Mouse (Mus musculus): ENCODE measurements at regions not wholly inside any gene's neighbourhood (a gene's known extent, or its start where the extent isn't known, plus 50 kb on each side); places are given as distances from the start of the nearest gene placed in this dataset.

DNA sequence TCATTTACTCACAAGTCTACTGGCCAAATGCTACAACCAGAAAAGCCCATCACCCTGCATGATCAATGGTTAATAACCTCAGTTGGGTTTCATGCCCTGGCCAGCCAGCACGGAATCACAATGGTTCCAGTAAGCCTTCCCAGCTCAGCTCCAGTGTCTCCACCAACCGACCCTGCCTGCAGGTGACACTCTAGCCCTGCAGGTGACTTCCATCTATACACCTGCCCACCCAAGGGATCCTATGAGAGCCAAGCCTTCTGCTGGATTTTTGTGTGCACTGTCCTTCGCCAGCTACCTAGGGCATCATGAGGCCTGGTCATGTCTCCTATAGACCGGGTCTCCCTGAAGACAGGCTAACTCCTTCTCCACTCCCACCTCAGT lies 135.3 kb downstream of the Vegfa start:
- intact Hi-C loops (cut with DNase I) = no loop called here
- DNase-seq (ENCODE audit: low spot score in 2 of 2) = no peak

GRCm38 (mm10) chr17:45896142-45896921 lies 135.8 kb downstream of the Vegfa start:
- intact Hi-C loops (cut with DNase I) = no loop called here
- DNase-seq (ENCODE audit: low spot score in 2 of 2) = no peak

DNA sequence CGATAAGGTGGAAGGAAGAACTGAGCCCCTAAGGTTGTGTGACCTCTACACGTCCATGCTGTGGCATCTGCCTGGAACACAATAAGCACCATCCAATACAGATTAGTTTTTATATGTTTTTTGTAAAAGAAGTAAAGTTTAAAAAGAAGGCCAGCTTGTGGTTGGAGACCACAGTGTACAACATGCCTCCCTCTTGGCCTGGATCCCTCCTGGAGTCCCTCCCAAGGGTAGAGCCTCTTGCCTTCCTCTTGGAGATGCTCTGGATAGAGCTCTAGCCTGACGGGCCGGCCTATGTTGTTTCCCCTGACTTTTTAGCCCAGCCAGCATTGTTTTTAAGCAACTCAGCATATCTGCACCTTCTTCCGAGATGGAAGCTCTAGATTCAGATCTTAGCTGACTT lies 138.0 kb downstream of the Vegfa start:
- DNase-seq (ENCODE audit: low spot score in 2 of 2) = no peak
- intact Hi-C loops (cut with DNase I) = no loop called here

DNA sequence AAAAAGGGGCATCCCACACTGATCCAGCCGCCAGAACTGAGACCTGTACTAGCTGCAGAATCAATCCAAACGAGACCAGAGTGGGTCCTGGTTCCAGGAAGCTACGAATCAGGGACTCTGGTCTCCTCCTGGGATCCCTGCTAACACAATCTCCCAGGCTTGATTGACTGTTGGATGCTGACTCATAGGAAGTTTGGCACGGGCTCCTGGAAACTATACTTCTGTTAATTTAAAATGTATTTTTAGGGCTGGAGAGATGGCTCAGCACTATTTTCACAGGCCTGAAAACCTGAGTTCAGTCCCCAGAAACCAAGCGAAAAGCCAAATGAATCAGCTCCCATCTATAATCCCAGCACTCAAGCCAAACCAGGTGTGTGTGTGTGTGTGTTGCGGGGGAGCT lies 138.5 kb downstream of the Vegfa start:
- DNase-seq (ENCODE audit: low spot score in 2 of 2) = peak; percentile 62 to 74
- intact Hi-C loops (cut with DNase I) = no loop called here

GRCm38 (mm10) chr17:45893094-45893493 lies 139.1 kb downstream of the Vegfa start:
- intact Hi-C loops (cut with DNase I) = no loop called here
- DNase-seq (ENCODE audit: low spot score in 2 of 2) = no peak

- intact Hi-C loops (cut with DNase I) = no loop called here
- no peak for DNase-seq (ENCODE audit: low spot score in 2 of 2)
Measured at GRCm38 (mm10) chr17:45889451-45889850, 142.7 kb downstream of the Vegfa start.

GRCm38 (mm10) chr17:45889051-45889450 lies 143.1 kb downstream of the Vegfa start:
- DNase-seq (ENCODE audit: low spot score in 2 of 2) = no peak
- intact Hi-C loops (cut with DNase I) = no loop called here

- no peak for DNase-seq (ENCODE audit: low spot score in 2 of 2)
- intact Hi-C loops (cut with DNase I) = no loop called here
Measured at GRCm38 (mm10) chr17:45886420-45887049, 145.6 kb downstream of the Vegfa start.

- intact Hi-C loops (cut with DNase I) = no loop called here
- DNase-seq (ENCODE audit: low spot score in 2 of 2) = no peak
Measured at GRCm38 (mm10) chr17:45885461-45886336, 146.5 kb downstream of the Vegfa start.

GRCm38 (mm10) chr17:45884021-45884722 lies 148.0 kb downstream of the Vegfa start:
- DNase-seq (ENCODE audit: low spot score in 2 of 2) = no peak
- intact Hi-C loops (cut with DNase I) = no loop called here

GRCm38 (mm10) chr17:45882682-45883081 lies 149.0 kb upstream of the 1600014C23Rik start:
- intact Hi-C loops (cut with DNase I) = no loop called here
- DNase-seq (ENCODE audit: low spot score in 2 of 2) = no peak

DNA sequence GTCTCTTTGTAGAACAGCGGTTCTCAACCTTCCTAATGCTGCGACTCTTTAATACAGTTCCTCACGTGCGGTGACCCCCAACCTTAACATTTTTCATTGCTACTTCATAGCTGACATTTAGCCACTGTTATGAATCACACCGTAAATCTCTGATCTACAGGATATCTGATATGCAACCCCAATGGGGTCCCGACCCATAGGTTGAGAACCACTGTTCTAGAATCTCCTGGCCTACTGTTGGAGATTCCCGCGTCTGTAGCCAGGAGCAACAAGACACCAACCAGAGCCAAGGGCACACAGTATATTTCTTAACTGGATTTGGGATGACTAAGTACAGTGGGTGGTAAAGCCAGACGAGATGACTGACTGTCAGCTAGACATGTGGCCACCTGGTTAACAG lies 147.6 kb upstream of the 1600014C23Rik start:
- intact Hi-C loops (cut with DNase I) = no loop called here

GRCm38 (mm10) chr17:45880761-45881160 lies 147.1 kb upstream of the 1600014C23Rik start:
- DNase-seq (ENCODE audit: low spot score in 2 of 2) = no peak
- intact Hi-C loops (cut with DNase I) = no loop called here

More for the DNA sequence above, 147.6 kb upstream of the 1600014C23Rik start:
- no peak for DNase-seq (ENCODE audit: low spot score in 2 of 2)

DNA sequence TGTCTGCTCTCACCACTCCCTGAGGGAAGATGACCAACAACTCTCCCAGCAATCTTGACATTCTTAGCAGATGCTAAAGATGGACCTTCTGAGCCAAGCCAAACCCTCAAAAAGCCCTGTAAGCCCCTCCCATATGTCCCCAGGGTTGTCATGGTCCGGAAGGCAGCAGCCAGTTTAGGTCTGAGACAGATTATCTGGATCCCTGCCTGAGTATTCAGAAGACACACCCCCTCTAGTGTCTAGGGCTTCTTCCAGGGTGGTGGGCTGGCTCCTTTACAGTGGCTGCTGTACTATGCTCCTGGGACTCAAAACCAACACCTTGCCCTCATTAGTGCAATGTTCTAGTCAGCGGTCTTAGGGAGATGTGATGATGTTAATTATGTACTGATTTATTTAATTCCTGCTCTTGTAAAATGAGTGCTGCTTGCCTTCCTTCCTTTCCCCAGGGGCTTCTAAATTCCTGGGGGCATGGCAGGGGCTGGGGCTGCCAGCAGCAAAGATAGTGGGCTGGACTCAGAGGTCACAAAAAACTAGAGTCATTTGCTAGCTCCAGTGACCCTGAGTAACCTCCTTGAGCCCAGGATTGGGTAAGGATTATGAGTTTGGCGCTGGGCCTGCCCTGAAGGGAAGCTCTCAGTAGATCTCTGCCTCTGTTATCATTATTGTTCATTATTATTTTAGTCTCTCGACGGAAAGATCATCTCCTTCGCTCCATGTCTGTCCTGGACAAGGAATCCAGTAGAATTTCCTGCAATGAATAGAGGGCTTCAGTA lies 146.0 kb upstream of the 1600014C23Rik start:
- intact Hi-C loops (cut with DNase I) = no loop called here

DNA sequence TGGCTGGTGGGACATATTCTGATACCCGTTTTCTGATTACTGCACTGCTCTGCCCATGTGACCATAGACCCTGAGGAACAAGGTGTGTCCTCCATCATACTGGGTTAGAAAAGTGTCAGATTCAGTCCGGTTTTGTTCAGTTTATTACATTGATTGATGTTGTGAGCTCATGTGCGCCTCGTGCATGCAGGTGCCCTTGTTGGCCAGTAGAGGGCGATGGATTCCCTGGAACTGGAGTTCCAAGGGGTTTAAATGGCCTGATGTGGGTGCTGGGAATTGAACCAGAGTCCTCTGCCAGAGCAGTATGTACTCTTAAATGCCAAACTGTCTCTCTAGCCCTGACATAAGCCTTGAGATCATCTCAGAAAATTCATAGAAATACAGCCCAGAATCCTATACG lies 144.8 kb upstream of the 1600014C23Rik start:
- intact Hi-C loops (cut with DNase I) = no loop called here
- no peak for DNase-seq (ENCODE audit: low spot score in 2 of 2)

More for the DNA sequence above, 146.0 kb upstream of the 1600014C23Rik start:
- no peak for DNase-seq (ENCODE audit: low spot score in 2 of 2)

DNA sequence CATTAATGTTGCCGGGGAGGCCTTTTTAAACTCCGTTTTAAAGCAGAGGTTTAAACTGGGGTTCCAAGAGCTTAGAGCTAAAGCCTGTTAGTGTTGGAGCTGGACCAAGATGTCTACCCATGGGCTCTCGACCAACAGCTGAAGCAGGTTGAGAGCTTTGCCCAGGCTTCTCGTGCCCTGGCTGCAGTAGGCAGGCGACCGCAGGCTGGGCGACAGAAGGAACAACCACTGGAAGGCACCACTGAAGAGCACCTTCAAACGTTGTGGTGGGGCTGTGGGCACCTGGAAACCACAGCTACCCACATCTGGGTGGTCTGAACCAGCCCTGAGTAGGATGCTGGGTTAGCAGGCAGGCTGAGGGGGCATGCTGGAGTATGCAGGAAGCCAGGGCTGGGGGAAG lies 141.7 kb upstream of the 1600014C23Rik start:
- intact Hi-C loops (cut with DNase I) = no loop called here
- DNase-seq (ENCODE audit: low spot score in 2 of 2) = no peak

DNA sequence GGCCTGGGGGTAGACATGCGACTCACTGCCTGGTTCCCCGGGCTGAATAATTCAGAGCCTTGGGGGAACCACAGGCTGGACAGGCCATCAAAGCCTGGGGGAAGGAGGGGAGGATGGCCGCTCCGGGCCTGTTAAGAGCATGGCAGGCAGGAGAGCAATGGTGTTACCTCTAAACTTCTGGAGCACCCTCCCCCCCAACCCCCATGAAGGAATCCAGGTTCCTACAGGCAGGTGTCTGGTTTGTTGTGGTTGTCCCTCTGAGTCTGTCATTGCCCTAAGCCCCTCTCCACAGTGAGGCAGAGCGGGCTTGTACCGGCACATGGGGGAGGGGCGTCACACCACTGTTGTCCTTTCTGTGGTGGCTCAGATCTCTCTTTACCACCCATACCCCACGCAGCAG lies 140.4 kb upstream of the 1600014C23Rik start:
- no peak for DNase-seq (ENCODE audit: low spot score in 2 of 2)
- intact Hi-C loops (cut with DNase I) = no loop called here

DNA sequence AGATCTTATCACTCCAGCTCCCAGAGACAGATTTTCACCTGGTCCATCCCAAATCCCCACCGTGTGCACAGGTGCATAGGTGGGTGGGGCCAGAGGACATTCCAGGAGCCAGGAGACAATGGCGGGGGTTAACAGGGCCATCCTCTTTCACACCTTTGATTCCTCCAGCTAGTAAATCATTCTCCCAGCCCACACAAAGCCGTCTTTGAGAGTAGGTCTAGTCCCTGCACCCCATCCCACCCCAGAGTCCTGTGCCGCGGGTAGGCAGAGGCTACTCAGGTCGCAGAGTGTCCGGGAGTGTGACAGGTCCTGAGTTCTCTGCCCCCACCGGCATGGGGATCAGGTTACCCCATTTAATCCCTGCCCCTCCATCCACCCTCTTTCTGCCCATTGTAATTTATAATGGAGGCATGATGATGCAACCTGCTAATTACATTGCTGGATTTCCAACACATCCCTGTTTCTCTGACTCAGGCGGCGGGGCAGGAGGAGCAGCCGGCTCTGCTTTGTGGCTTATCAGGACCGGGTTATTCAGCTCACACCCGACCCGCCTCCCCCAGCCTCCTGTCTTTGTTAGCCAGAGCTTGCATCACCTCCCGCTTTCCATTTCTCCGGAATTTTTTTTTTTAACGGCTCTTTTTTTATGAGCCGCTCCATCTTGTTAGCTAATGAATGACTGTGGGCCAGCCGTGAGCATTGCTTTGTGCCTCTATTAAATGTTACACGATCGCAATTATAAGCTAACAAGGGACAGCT lies 139.7 kb upstream of the 1600014C23Rik start:
- DNase-seq (ENCODE audit: low spot score in 2 of 2) = peak; percentile 18 to 46
- intact Hi-C loops (cut with DNase I) = no loop called here
